Mouse (Mus musculus) frontal cortex, adult 2 months (tissue): ENCODE measurements at regions not wholly inside any gene's neighbourhood (a gene's known extent, or its start where the extent isn't known, plus 50 kb on each side); places are given as distances from the start of the nearest gene placed in this dataset.
A peak's percentile ranks its signal among the peaks of the same experiment; 100 is the strongest.

Source experiments
- DNase-seq, 2 experiments: peaks; one replicate each; pipeline ENCODE4 v3.0.0; 2022; ENCODE audit warnings: low spot score in 1 of 2; ENCODE audit errors: extremely low spot score in 1 of 2

GRCm38 (mm10) chr12:86830247-86830585 lies 54.4 kb downstream of the Irf2bpl start:
- no peak for DNase-seq

- no peak for DNase-seq
These were observed 54.9 kb downstream of the Irf2bpl start for GRCm38 (mm10) chr12:86829581-86830246.

- no peak for DNase-seq
These were observed 57.4 kb downstream of the Irf2bpl start for GRCm38 (mm10) chr12:86827241-86827606.

- peak in 1 of 2 experiments; percentile 81 for DNase-seq
These were observed 58.0 kb downstream of the Irf2bpl start for GRCm38 (mm10) chr12:86826420-86827240.

GRCm38 (mm10) chr12:86825584-86826419 lies 58.8 kb downstream of the Irf2bpl start:
- no peak for DNase-seq

- peak; percentile 72 to 82 for DNase-seq
These were observed 59.6 kb downstream of the Irf2bpl start for GRCm38 (mm10) chr12:86824860-86825583.

- peak; percentile 86 to 91 for DNase-seq
These were observed 60.6 kb downstream of the Irf2bpl start for GRCm38 (mm10) chr12:86823855-86824589.

- DNase-seq, result no peak
These were observed 61.1 kb downstream of the Irf2bpl start for GRCm38 (mm10) chr12:86823488-86823854.

- no peak for DNase-seq
These were observed 63.4 kb downstream of the Irf2bpl start for GRCm38 (mm10) chr12:86821183-86821582.

- DNase-seq, result no peak
These were observed 65.0 kb downstream of the Irf2bpl start for GRCm38 (mm10) chr12:86819568-86819967.

GRCm38 (mm10) chr12:86819163-86819562 lies 65.4 kb downstream of the Irf2bpl start:
- no peak for DNase-seq

- no peak for DNase-seq
These were observed 66.4 kb downstream of the Irf2bpl start for GRCm38 (mm10) chr12:86818201-86818600.

- DNase-seq, result no peak
These were observed 67.6 kb downstream of the Irf2bpl start for GRCm38 (mm10) chr12:86816702-86817610.

GRCm38 (mm10) chr12:86816171-86816701 lies 68.4 kb downstream of the Irf2bpl start:
- peak; percentile 80 to 85 for DNase-seq

- no peak for DNase-seq
These were observed 69.9 kb downstream of the Irf2bpl start for GRCm38 (mm10) chr12:86814740-86815139.
